Mouse (Mus musculus): ENCODE measurements around the gene Eci2.
"Not testable (repeated sequence)": the region's sequence is repeated elsewhere in the genome, so short reads cannot be mapped to it uniquely, and the experiment has no call there.

Gene Eci2

DNA sequence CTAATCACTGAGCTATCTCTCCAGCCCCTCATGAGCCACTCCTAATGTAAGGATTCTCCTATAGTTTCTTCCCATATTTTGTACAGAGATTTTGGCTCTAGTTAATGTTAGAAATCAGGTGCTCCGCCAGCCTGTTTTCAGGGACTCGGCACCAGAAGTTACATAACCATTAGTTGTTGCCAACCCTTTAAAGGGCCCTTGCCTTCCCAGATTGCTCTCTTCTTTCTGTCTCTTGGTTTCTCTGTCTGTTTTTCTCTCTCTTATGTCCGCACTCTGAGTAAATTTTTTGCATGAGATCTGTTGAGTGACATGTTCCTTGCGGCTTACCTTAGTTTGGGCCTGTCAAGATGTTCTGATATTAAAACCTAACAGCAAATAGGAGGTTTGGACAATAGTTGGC is 50.8 kb downstream of the Eci2 start:
- no peak overlapping the region for H3K4me3 ChIP-seq (replicated peaks; ENCODE audit: low read length)
- peaks cover 47% of the 10 kb centered on the region for H3K4me1 ChIP-seq (replicated peaks; ENCODE audit: low read depth, low read length)
- no peaks in the 10 kb centered on the region for H3K27me3 ChIP-seq (ENCODE audit: insufficient read depth, low read length)
- H3K36me3 ChIP-seq (ENCODE audit: insufficient read depth, low read length): peaks cover 30% of the 10 kb centered on the region
- H3K9me3 ChIP-seq (ENCODE audit: low read length): no peaks in the 10 kb centered on the region
- TF ChIP-seq CTCF (conservative IDR thresholded peaks at IDR 0.05; ENCODE audit: low read length): no peak

DNA sequence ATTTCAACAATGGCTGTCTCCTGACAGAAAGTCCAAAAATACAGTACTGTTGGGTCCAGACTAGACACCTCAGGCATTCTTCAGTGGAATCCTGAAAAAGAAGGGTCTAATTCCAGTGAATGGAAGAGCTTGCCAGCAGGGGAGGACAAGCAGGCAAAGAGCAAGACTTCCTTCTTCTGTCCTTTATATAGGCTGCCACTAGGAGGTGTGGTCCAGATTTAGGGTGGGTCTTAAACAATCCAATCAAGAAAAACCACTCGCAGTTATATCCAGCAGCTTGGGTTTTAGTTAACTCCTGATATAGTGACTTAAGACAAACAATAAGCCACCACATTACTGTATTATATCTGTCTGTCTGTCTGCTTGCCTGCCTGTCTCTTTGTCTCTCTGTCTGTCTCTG is 53.1 kb downstream of the Eci2 start:
- Histone ChIP-seq H3K4me3 (replicated peaks; ENCODE audit: low read length) (no peak overlapping the region), H3K27me3 (ENCODE audit: insufficient read depth, low read length) (no peaks in the 10 kb centered on the region), H3K9me3 (ENCODE audit: low read length) (no peaks in the 10 kb centered on the region), H3K4me1 (replicated peaks; ENCODE audit: low read depth, low read length) (peaks cover 34% of the 10 kb centered on the region), H3K36me3 (ENCODE audit: insufficient read depth, low read length) (peaks cover 18% of the 10 kb centered on the region)
- no peak for TF ChIP-seq NANOG (IDR thresholded peaks at IDR 0.05; ENCODE audit: borderline replicate concordance, low read length)
- TF ChIP-seq POU5F1 (IDR thresholded peaks at IDR 0.05; ENCODE audit: borderline replicate concordance, low read length): no peak
- TF ChIP-seq CTCF (conservative IDR thresholded peaks at IDR 0.05; ENCODE audit: low read length): no peak; the same call in 1 of the 2 replicates

DNA sequence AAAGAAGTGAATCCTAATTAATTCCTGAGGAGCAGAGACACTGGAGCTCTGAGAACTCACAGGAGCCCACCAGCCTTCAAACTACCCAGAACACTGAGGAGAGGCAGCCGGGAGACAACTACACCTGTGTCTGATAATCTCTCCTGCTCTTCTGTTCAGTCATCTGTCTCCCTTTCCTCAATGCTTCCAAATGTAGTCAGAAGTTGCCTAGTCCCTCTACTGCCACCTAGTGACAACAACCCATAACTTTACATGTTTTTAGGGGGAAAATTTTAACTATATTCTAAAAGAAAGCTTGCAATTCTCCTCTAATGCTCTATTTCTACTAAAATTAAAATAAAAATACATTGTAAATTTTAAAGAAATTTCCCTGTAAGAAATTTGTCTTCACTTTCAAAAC is 53.7 kb downstream of the Eci2 start:
- H3K4me1 ChIP-seq (replicated peaks; ENCODE audit: low read depth, low read length): peaks cover 28% of the 10 kb centered on the region
- H3K36me3 ChIP-seq (ENCODE audit: insufficient read depth, low read length): peaks cover 13% of the 10 kb centered on the region
- no peaks in the 10 kb centered on the region for H3K27me3 ChIP-seq (ENCODE audit: insufficient read depth, low read length)
- no peaks in the 10 kb centered on the region for H3K9me3 ChIP-seq (ENCODE audit: low read length)
- H3K4me3 ChIP-seq (replicated peaks; ENCODE audit: low read length): no peak overlapping the region
- TF ChIP-seq CTCF (conservative IDR thresholded peaks at IDR 0.05; ENCODE audit: low read length) (peak; percentile 73), POU5F1 (IDR thresholded peaks at IDR 0.05; ENCODE audit: borderline replicate concordance, low read length) (no peak), NANOG (IDR thresholded peaks at IDR 0.05; ENCODE audit: borderline replicate concordance, low read length) (no peak)

DNA sequence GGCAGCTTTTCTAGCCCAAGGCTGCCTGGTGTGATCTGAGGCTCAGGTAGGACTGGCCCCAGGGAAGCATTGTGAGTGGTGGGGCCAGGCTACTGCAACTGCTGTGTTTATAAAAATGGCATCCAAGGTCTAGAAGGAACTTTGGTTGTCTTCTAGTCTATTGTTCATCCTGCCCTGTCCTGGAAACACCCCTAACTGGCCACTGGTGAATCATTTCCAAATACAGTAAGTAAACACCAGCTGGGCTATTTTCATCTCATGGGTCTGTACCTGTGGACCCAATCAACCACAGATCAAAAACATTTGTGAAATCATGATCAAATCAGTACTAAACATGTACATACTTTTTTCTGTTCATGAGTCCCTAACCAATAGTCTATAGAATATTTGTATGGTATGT is 54.4 kb downstream of the Eci2 start:
- not testable (repeated sequence) for H3K9me3 ChIP-seq (ENCODE audit: low read length); H3K36me3 ChIP-seq (ENCODE audit: insufficient read depth, low read length); H3K4me3 ChIP-seq (replicated peaks; ENCODE audit: low read length); H3K27me3 ChIP-seq (ENCODE audit: insufficient read depth, low read length)
- H3K4me1 ChIP-seq (replicated peaks; ENCODE audit: low read depth, low read length): peaks cover 21% of the 10 kb centered on the region

DNA sequence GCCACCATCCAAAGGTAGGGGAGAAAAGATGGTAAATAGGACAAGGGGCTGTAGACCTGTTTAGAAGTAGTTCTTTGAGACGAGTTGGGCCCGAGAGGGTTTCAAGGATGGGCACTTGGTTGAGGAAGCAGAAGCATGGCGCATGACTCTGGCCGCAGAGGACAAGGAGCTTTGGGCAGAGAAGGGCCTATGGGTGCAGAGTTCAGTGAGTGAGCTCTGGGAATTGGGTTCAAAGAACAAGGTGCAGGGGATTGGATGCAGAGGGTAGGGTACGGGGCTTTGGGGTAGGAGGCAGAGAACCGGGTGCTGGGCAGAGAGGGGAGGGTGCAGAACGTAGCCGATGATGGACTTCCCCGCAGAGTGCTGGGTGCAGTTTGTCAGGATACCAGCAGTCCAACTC is 61.2 kb downstream of the Eci2 start:
- not testable (repeated sequence) for H3K36me3 ChIP-seq (ENCODE audit: insufficient read depth, low read length); H3K4me3 ChIP-seq (replicated peaks; ENCODE audit: low read length); H3K9me3 ChIP-seq (ENCODE audit: low read length)
- H3K27me3 ChIP-seq (ENCODE audit: insufficient read depth, low read length): peaks cover 27% of the 10 kb centered on the region
- peaks cover 39% of the 10 kb centered on the region for H3K4me1 ChIP-seq (replicated peaks; ENCODE audit: low read depth, low read length)

DNA sequence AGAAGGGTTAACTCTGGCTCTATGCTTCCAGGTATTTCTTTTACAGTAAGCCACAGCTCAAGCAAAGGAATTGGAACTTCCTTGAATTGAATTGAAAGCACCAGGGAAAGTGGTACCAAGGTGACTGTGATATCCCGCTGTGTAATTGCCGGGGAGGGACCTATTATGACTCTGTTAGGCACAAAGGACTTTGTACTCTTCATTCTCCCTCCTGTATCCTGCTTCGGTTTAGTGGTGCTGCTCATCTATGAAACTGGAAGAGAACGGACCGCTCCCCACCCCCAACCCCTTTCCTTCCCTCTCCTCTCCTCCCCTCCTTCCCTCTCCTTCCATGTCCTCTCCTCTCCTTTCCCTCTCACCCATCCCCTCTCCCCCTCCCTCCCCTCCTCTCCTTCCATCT is 62.0 kb downstream of the Eci2 start:
- H3K36me3 ChIP-seq (ENCODE audit: insufficient read depth, low read length): no peaks in the 10 kb centered on the region
- H3K4me1 ChIP-seq (replicated peaks; ENCODE audit: low read depth, low read length): peaks cover 44% of the 10 kb centered on the region
- peaks cover 27% of the 10 kb centered on the region for H3K27me3 ChIP-seq (ENCODE audit: insufficient read depth, low read length)
- H3K4me3 ChIP-seq (replicated peaks; ENCODE audit: low read length): no peak overlapping the region
- TF ChIP-seq POU5F1 (IDR thresholded peaks at IDR 0.05; ENCODE audit: borderline replicate concordance, low read length) (no peak), CTCF (conservative IDR thresholded peaks at IDR 0.05; ENCODE audit: low read length) (no peak), NANOG (IDR thresholded peaks at IDR 0.05; ENCODE audit: borderline replicate concordance, low read length) (no peak)
- no peaks in the 10 kb centered on the region for H3K9me3 ChIP-seq (ENCODE audit: low read length)

DNA sequence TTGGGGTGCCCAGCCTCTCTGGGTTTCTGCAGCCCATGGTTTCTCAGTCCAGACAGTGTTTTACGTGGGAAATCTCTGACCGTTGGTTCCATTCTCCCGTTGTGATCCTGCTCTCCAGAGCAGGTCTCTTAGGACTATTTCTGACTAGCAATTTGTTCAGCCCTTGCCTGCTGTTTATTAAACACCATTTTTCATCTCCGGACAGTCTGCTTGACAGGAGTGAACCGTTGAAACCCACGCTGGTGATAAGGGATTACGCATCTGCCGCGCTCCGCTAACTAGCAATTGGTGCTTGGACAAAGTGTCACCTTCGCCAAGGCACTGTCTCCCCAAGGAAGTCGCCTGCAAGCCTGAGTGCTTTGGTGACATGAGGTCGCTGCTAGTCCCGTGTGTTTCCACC is 62.5 kb downstream of the Eci2 start:
- H3K4me3 ChIP-seq (replicated peaks; ENCODE audit: low read length): peak overlapping the region; percentile 65
- peaks cover 27% of the 10 kb centered on the region for H3K27me3 ChIP-seq (ENCODE audit: insufficient read depth, low read length)
- TF ChIP-seq CTCF (conservative IDR thresholded peaks at IDR 0.05; ENCODE audit: low read length): no peak
- TF ChIP-seq POU5F1 (IDR thresholded peaks at IDR 0.05; ENCODE audit: borderline replicate concordance, low read length): no peak
- no peak for TF ChIP-seq NANOG (IDR thresholded peaks at IDR 0.05; ENCODE audit: borderline replicate concordance, low read length)

DNA sequence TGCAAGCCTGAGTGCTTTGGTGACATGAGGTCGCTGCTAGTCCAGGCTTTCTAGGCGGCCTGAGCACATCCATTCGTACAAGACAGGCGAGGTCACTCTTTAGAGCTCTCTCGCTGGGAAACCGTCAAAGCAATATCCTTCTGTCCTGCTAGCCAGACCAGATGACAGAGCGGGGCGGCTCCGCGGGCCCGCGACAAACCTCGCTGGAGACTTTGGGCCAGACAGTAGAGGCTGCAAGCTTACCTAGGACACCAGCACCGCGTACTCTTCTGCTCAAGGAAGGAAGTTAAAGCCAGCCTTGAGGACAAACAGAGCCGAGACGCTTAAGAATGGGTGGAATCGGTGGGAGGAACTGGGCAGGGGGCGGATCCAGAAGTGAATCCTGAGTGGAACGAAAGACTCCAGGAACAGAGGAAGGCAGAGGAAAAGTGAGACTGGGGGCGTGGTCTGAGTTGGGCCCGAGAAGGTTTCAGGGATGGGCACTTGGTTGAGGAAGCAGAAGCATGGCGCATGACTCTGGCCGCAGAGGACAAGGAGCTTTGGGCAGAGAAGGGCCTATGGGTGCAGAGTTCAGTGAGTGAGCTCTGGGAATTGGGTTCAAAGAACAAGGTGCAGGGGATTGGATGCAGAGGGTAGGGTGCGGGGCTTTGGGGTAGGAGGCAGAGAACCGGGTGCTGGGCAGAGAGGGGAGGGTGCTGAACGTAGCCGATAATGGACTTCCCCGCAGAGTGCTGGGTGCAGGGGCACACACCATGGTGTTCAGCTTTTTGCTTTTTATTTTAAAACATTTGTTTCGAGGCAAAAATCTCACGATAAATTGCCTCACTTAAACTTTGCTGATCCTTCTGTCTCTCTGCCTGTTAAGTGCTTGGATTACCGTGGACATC is 63.1 kb downstream of the Eci2 start, which contains the start of gene Eci3:
TSS of gene Eci3 (minus strand) at position 300 of the 887 bp plus-strand sequence.
- TF ChIP-seq NANOG (IDR thresholded peaks at IDR 0.05; ENCODE audit: borderline replicate concordance, low read length) (no peak), CTCF (conservative IDR thresholded peaks at IDR 0.05; ENCODE audit: low read length) (no peak), POU5F1 (IDR thresholded peaks at IDR 0.05; ENCODE audit: borderline replicate concordance, low read length) (no peak)
- peaks cover 53% of the 10 kb centered on the region for H3K4me1 ChIP-seq (replicated peaks; ENCODE audit: low read depth, low read length)

More for the DNA sequence above, 62.5 kb downstream of the Eci2 start:
- peaks cover 47% of the 10 kb centered on the region for H3K4me1 ChIP-seq (replicated peaks; ENCODE audit: low read depth, low read length)
- H3K36me3 ChIP-seq (ENCODE audit: insufficient read depth, low read length): no peaks in the 10 kb centered on the region
- no peaks in the 10 kb centered on the region for H3K9me3 ChIP-seq (ENCODE audit: low read length)

More for the DNA sequence above, 63.1 kb downstream of the Eci2 start, which contains the start of gene Eci3:
- H3K9me3 ChIP-seq (ENCODE audit: low read length): no peaks in the 10 kb centered on the region
- peak within 1 kb of the TSS; percentile 65 for H3K4me3 ChIP-seq (replicated peaks; ENCODE audit: low read length)
- no peaks in the 10 kb centered on the region for H3K36me3 ChIP-seq (ENCODE audit: insufficient read depth, low read length)
- H3K27me3 ChIP-seq (ENCODE audit: insufficient read depth, low read length): peaks cover 27% of the 10 kb centered on the region

All from E14TG2a.4 (cell line).